Mouse (Mus musculus) heart, adult 2 months (tissue): ENCODE results near the gene Hexim2. TPM values are rescaled to one million over a fixed set of nuclear protein-coding genes. Genes with fewer than 3 reads are reported as not detected.

Source experiments
- DNase-seq, 2 experiments: peaks; one replicate each; pipeline ENCODE4 v3.0.0; 2021
- H3K27ac ChIP-seq: fragments of 200-600 bp; 2 replicates; pipeline ENCODE4 v1.8.1; 2022
- H3K27me3 ChIP-seq: fragments of 200-500 bp; 2 replicates; pipeline ENCODE4 v1.6.1; 2012; ENCODE audit warnings: mild to moderate bottlenecking, low read length, inconsistent platforms, mixed read lengths; ENCODE audit not compliant: control insufficient read depth, insufficient read depth
- H3K36me3 ChIP-seq: fragments of 200-500 bp; 2 replicates; pipeline ENCODE4 v1.6.1; 2012; ENCODE audit warnings: low read length, inconsistent platforms; ENCODE audit not compliant: control insufficient read depth, insufficient read depth
- H3K4me1 ChIP-seq: fragments of 200-500 bp; 2 replicates; pipeline ENCODE4 v1.6.1; 2011; ENCODE audit warnings: low read length; ENCODE audit not compliant: control insufficient read depth, insufficient read depth
- H3K4me3 ChIP-seq: fragments of 200-600 bp; 2 replicates; pipeline ENCODE4 v1.8.1; 2022
- H3K79me2 ChIP-seq: fragments of 200-500 bp; replicated peaks from 2 replicates; pipeline ENCODE4 v1.6.1; 2012; ENCODE audit warnings: mild to moderate bottlenecking, inconsistent platforms, low read length, moderate library complexity, mixed read lengths; ENCODE audit not compliant: control insufficient read depth, insufficient read depth
- H3K9ac ChIP-seq: fragments of 200-500 bp; 2 replicates; pipeline ENCODE4 v1.6.1; 2012; ENCODE audit warnings: low read depth, mild to moderate bottlenecking, control low read depth, inconsistent platforms, low read length, mixed read lengths
- CTCF ChIP-seq: fragments of 200-600 bp; IDR thresholded peaks from 2 replicates; pipeline ENCODE4 v1.8.1; 2022; ENCODE audit warnings: antibody characterized with exemption, mild to moderate bottlenecking, moderate library complexity
- EP300 ChIP-seq: fragments of 200-500 bp; IDR thresholded peaks from 2 replicates; pipeline ENCODE4 v1.6.1; 2011; ENCODE audit warnings: low read depth, low read length, control low read depth; ENCODE audit not compliant: insufficient read depth
- POLR2A ChIP-seq: fragments of 200-500 bp; IDR thresholded peaks from 2 replicates; pipeline ENCODE4 v1.6.1; 2011; ENCODE audit warnings: mild to moderate bottlenecking, low read depth, low read length, control low read depth; ENCODE audit not compliant: insufficient read depth
- WGBS: fragments of 180-500 bp; shearing (Covaris S2); methylation state at CpG from one replicate; pipeline ENCODE4 v1.1.7; 2018; 5-methylcytosine and 5-hydroxymethylcytosine counted together
- intact Hi-C: fragments of 180-260 bp; cut with DNase I; formaldehyde crosslinking; loops from one replicate; pipeline ENCODE4 v1.15.1; 2025
- polyA plus RNA-seq: library from polyadenylated mRNA; depleted of rRNA; stranded (reverse); fragments of >200 nt; gene quantifications from 2 replicates; pipeline ENCODE4 v1.2.3, GENCODE M21; 2012
- total RNA-seq, 2 experiments: library from RNA; stranded (reverse); gene quantifications; 2 replicates each; pipeline ENCODE4 v1.2.3; 2021

The Hexim2 gene
- total and polyA plus RNA-seq, 3 experiments = 1.3 to 2.6 (median 1.9) TPM

DNA sequence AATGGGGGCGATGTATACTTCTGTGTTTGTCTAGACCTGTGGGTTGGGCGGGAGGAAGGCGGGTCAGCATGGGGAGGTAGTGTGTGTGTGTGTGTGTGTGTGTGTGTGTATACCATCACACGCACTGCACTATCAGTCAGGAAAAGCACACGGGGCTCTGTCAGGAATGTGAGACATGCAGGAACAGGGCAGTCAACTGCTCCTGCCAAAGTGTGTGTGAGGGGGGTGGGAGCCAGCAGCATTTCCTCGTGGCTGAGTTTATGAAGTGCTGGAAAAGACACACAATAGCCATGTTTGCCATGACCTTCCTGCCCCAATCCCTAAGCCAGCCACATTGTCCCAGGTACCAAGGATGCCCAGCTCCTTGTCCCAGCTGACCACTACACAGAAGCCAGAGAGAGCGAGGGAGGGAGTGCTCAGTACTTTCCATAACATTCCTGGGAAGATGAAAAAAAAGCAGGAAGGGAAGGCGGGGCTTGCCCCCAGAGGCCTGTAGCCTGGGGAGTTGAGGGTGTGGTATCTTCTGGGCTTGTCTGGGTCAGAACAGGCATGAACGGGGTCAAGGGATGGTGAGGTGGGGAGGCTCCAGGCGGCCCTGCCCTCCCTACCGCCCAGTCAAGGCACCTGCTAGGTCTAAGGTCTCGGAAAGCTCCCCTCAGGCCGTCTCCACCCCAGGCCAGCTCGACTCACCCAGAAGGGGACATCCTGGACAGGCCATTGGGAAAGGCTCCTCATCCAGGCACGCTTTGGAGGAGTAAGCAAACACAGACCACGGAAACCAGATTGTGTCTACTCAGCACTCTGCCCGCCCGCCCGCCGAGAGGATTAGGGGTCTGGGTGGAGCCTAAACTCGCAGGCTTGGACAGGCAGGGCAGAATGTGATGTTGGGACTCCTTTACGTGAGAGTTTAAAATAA is 35.0 kb upstream of the Hexim2 start:
- WGBS = 18% methylated on average over 22 of the region's 22 CpGs
- peak overlapping the region; percentile 72 for H3K27ac ChIP-seq
- H3K4me1 ChIP-seq = peaks cover 28% of the 10 kb centered on the region
- peak; percentile 56 to 60 for DNase-seq
- H3K79me2 ChIP-seq = no peaks in the 10 kb centered on the region
- intact Hi-C loops = no loop called here
- TF ChIP-seq POLR2A (no peak), EP300 (peak; percentile 82; the same call in 1 of the 2 replicates)
- H3K9ac ChIP-seq = no peak overlapping the region
- no peaks in the 10 kb centered on the region for H3K27me3 ChIP-seq
- H3K4me3 ChIP-seq = no peak overlapping the region
- H3K36me3 ChIP-seq = no peaks in the 10 kb centered on the region

DNA sequence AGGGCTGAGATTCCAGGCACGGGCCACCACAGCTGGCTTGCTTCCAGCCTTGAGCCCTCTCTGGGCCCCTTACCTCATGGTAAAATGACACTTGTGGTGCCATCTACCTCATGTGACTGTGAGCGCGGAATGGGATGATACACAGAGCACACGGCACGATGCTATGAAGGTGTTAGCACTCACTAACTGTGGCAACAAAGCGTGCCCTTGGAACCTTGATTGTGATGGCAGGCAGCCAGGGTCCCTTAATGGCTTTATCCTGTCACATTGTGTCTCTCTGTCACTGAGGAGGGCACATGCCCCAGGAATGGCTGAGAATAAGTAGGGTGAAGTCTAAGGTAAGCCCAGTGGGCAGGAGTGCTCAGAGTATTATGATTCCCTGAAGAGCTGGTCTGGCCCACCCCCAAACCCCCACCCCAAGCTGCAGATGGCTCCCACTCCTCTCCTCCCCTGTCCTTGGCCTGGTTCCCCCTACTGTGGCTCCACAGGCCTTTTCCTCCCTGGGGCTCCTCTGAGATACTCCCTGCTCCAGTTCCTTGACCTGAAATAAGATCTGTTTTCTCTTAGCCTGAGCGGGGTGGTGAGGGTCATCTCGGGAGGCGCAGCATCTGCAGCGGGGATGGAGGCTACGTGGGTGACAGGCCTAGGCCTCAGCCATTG is 33.6 kb upstream of the Hexim2 start:
- Histone ChIP-seq H3K79me2 (no peaks in the 10 kb centered on the region), H3K27me3 (no peaks in the 10 kb centered on the region), H3K36me3 (no peaks in the 10 kb centered on the region), H3K9ac (no peak overlapping the region), H3K4me3 (no peak overlapping the region), H3K4me1 (peaks cover 26% of the 10 kb centered on the region), H3K27ac (peak overlapping the region; percentile 52)
- peak; percentile 51 to 60 for DNase-seq
- intact Hi-C loops = no loop called here
- TF ChIP-seq POLR2A = no peak
- 0 out of 2 replicates have a peak, but pooled peaks have one; percentile 53 for TF ChIP-seq EP300
- TF ChIP-seq CTCF = no peak
- WGBS = 72% methylated on average over 11 of the region's 11 CpGs

DNA sequence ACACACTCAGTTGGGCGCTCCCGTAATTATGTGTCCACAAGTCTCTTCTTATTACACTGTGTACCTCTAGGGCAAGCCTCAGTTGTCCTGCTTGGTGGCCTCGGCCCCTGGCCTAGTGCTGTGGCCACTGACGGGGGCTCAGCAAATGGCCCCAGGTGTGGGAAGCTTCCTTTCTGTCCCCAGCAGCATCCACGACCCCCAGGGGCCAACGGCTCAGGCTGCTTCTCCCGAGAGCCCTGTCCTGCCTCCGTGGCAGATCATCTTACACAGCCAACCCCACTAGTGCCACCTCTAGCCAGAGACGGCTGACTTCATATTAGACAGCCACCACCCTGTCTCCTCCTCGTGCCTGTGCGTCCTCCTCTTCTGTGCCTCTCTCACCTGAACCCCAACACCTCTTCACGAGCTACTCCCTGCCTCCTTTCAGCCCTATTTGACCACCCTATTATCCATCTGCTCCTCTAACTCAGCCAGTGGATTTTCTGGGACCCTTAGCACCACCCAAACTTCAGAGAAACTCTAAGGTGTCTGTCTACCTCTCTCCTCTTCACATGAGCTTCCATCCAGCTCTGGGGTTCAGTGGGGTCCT is 32.8 kb upstream of the Hexim2 start:
- intact Hi-C loops = no loop called here
- no peaks in the 10 kb centered on the region for H3K36me3 ChIP-seq
- peak overlapping the region; percentile 52 for H3K27ac ChIP-seq
- no peak overlapping the region for H3K4me3 ChIP-seq
- H3K4me1 ChIP-seq = peaks cover 22% of the 10 kb centered on the region
- TF ChIP-seq POLR2A = no peak
- TF ChIP-seq EP300 = no peak
- no peak for TF ChIP-seq CTCF
- H3K79me2 ChIP-seq = no peaks in the 10 kb centered on the region
- H3K27me3 ChIP-seq = no peaks in the 10 kb centered on the region
- DNase-seq = peak in 1 of 2 experiments; percentile 20
- WGBS = 66% methylated on average over 12 of the region's 12 CpGs
- no peak overlapping the region for H3K9ac ChIP-seq

DNA sequence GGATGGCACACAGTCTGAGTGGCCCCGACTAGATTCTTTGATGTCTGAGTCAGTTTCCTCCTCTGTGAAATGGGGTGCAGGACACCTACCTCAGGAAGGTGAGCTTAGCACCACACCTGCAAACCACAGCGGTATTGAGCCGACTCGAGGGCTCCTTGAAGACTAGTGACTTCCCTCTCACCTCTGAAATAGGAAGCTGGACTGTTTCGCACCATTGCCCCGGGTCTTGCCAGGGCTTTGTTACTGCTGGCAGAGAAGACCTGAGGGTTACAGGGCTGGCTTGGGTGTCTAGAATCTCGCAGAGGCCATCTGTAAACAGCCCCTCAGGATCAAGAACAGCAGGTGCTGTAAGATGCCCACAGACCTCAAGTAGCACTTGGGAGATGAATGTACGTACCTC is 31.9 kb upstream of the Hexim2 start:
- Histone ChIP-seq H3K79me2 (no peaks in the 10 kb centered on the region), H3K4me3 (no peak overlapping the region), H3K27ac (no peak overlapping the region; the same call in 1 of the 2 replicates), H3K9ac (no peak overlapping the region), H3K36me3 (no peaks in the 10 kb centered on the region), H3K4me1 (peaks cover 19% of the 10 kb centered on the region), H3K27me3 (no peaks in the 10 kb centered on the region)
- peak; percentile 14 to 26 for DNase-seq
- intact Hi-C loops = no loop called here
- 80% methylated on average over 8 of the region's 8 CpGs for WGBS
- TF ChIP-seq CTCF (no peak), POLR2A (no peak), EP300 (no peak)

DNA sequence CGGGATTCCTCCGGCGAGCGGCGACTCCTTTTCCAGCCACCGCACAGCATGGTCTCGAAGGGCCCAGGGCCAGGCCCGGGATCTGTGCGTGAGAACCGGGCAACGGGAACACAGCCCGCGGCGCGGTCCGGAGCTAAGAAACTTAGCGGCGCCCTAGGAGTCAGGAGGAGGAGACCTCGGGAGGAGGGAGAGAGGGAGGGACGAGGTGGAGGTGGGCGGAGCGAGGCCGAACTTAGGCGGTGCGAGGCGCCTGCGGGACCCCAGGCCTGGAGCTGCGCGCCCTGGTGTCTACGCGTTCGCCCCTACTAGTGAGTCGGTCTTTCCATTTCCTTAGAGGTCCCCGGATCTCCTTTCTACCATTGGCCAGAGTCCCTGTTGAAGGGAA is 30.8 kb upstream of the Hexim2 start, which contains the start of the genes Plcd3 and Acbd4:
Plcd3 (minus strand) TSS at position 178 of the 385 bp plus-strand sequence.
Acbd4 (plus strand) TSS at position 202 of the 385 bp plus-strand sequence.
- peak within 1 kb of the TSS; percentile 89 for H3K9ac ChIP-seq
- peak; percentile 97 for TF ChIP-seq POLR2A
- TF ChIP-seq EP300 = 0 out of 2 replicates have a peak, but pooled peaks have one; percentile 10
- TF ChIP-seq CTCF = 0 out of 2 replicates have a peak, but pooled peaks have one; percentile 10
- peaks cover 22% of the 10 kb centered on the region for H3K4me1 ChIP-seq
- peak within 1 kb of the TSS; percentile 72 for H3K4me3 ChIP-seq
- peak within 1 kb of the TSS; percentile 88 for H3K27ac ChIP-seq
- peak; percentile 91 to 93 for DNase-seq
- H3K36me3 ChIP-seq = no peaks in the 10 kb centered on the region
- intact Hi-C loops = no loop called here
- under 1% methylated on average over 34 of the region's 34 CpGs for WGBS
- no peaks in the 10 kb centered on the region for H3K79me2 ChIP-seq
- no peaks in the 10 kb centered on the region for H3K27me3 ChIP-seq
